Mouse (Mus musculus) neural tube, embryonic 11.5 days (tissue): ENCODE data around the gene Abhd4. TPM values are rescaled to one million over a fixed set of nuclear protein-coding genes. Genes with fewer than 3 reads are reported as not detected.

Source experiments
- ATAC-seq: fragments of 200-750 bp; cut with Nextera tagmentation; 2 replicates; pipeline ENCODE4 v1.8.0; 2017; ENCODE audit warnings: moderate number of reproducible peaks, mild to moderate bottlenecking, moderate TSS enrichment, moderate library complexity; ENCODE audit not compliant: insufficient read depth, low FRiP score, low TSS enrichment
- DNase-seq: peaks from one replicate; pipeline ENCODE4 v3.0.0-alpha.2; 2015; ENCODE audit warnings: low spot score
- H3K27ac ChIP-seq: fragments of 300-500 bp; sonication (generic); 2 replicates; pipeline ENCODE4 v1.5.1; 2014; ENCODE audit warnings: low read depth, mild to moderate bottlenecking, low read length
- H3K27me3 ChIP-seq: fragments of 300-500 bp; sonication (generic); 2 replicates; pipeline ENCODE4 v1.6.1; 2014; ENCODE audit warnings: mild to moderate bottlenecking, low read length, mixed read lengths; ENCODE audit not compliant: control insufficient read depth, insufficient read depth
- H3K36me3 ChIP-seq: fragments of 300-500 bp; sonication (generic); 2 replicates; pipeline ENCODE4 v1.6.1; 2014; ENCODE audit warnings: mild to moderate bottlenecking, low read length, moderate library complexity, mixed read lengths; ENCODE audit not compliant: control insufficient read depth, insufficient read depth
- H3K4me1 ChIP-seq: fragments of 300-500 bp; sonication (generic); 2 replicates; pipeline ENCODE4 v1.6.1; 2014; ENCODE audit warnings: low read length, mixed read lengths; ENCODE audit not compliant: control insufficient read depth, insufficient read depth
- H3K4me2 ChIP-seq: fragments of 300-500 bp; sonication (generic); 2 replicates; pipeline ENCODE4 v1.6.1; 2014; ENCODE audit warnings: low read depth, mild to moderate bottlenecking, moderate library complexity
- H3K4me3 ChIP-seq: fragments of 300-500 bp; sonication (generic); 2 replicates; pipeline ENCODE4 v1.5.1; 2014; ENCODE audit warnings: low read depth, low read length
- H3K9ac ChIP-seq: fragments of 300-500 bp; sonication (generic); 2 replicates; pipeline ENCODE4 v1.6.1; 2014; ENCODE audit warnings: mild to moderate bottlenecking, low read length
- H3K9me3 ChIP-seq: fragments of 300-500 bp; sonication (generic); 2 replicates; pipeline ENCODE4 v1.6.1; 2016; ENCODE audit warnings: low read length; ENCODE audit not compliant: control insufficient read depth
- WGBS: fragments of 180-500 bp; shearing (Covaris S2); extraction: QIAGEN DNeasy Blood & Tissue Kit; methylation state at CpG from one replicate; pipeline ENCODE4 v1.1.7; 2014; 5-methylcytosine and 5-hydroxymethylcytosine counted together
- polyA plus RNA-seq: library from polyadenylated mRNA; unstranded; fragments of >200 nt; fragmentation: Nextera tagmentation; extraction: Ambion mirVana; gene quantifications from 2 replicates; pipeline ENCODE4 v1.2.1, GENCODE M21; 2014

Abhd4 gene
- polyA plus RNA-seq, 1 experiment from 2014 or later: 45.7 TPM

DNA sequence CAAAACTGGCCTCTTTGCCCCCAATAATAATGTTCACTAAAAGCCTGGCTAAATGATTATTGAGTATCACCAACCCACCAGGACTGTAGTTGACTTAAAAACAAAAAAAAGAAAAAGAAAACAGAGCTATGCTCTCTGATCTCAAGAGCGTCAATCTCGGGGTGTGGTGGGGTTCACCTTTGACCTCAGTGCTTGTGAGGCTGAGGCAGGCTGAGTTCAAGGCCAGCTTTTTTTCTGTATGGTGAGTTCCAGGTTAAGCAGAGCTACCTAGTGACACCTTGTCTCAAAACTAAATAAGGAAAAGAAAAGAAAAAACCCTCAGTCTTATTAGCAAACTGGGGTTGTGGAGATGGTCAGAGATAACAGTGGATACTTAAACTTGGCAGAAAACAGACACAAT, 43.6 kb upstream of the Abhd4 start:
- Histone ChIP-seq H3K4me2 (no peak overlapping the region), H3K9ac (no peak overlapping the region), H3K4me3 (no peak overlapping the region), H3K36me3 (no peaks in the 10 kb centered on the region), H3K27me3 (no peaks in the 10 kb centered on the region), H3K4me1 (no peaks in the 10 kb centered on the region), H3K27ac (no peak overlapping the region), H3K9me3 (no peaks in the 10 kb centered on the region)
- 89% methylated on average over 2 of the region's 2 CpGs for WGBS
- ATAC-seq: no peak
- no peak for DNase-seq

DNA sequence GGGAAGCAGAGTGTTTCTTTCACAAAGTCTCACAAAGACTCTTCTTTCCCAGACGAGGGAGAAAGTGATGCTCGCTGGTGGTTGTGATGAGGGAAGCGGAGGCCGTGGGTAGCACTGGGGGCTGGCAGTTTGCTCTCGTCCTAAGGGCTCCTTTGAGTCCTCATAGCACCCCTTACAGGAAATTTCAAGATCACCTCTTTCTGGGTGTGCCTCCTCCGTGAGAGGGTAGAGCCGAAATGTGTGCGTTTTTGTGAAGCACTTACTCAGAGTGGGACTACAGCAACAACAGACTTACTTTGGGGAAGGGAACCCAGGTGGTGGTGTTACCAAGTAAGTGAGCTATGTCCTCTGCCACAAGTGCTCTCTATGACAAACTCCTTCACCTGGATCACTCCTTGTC, 42.8 kb upstream of the Abhd4 start:
- Histone ChIP-seq H3K9me3 (no peaks in the 10 kb centered on the region), H3K4me1 (no peaks in the 10 kb centered on the region), H3K4me2 (no peak overlapping the region), H3K4me3 (no peak overlapping the region), H3K9ac (no peak overlapping the region), H3K27me3 (no peaks in the 10 kb centered on the region), H3K36me3 (no peaks in the 10 kb centered on the region), H3K27ac (no peak overlapping the region)
- WGBS: 91% methylated on average over 8 of the region's 8 CpGs
- DNase-seq: no peak
- no peak for ATAC-seq

DNA sequence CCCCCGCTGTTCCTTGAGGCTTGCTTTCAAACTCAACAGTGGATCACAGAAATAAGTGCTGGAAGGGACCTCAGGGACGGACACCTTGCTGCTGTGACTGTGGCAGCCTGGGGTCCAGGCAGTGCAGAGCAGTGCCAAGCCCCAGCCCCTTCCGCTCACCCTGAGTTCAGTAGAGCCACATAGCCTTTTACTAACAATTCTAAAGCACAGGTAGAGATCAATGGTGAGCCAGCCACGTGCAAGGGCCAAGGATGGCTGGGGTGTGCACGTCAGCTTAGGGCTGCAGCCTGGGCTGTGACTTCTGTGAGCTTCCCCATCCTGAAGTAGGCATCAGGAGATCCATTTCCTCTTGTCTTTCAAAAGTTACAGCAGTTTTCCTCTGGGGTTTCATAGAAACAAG, 42.2 kb upstream of the Abhd4 start:
- H3K4me2 ChIP-seq: no peak overlapping the region
- H3K9ac ChIP-seq: no peak overlapping the region
- no peaks in the 10 kb centered on the region for H3K27me3 ChIP-seq
- H3K9me3 ChIP-seq: no peaks in the 10 kb centered on the region
- ATAC-seq (no peak), DNase-seq (no peak)
- no peaks in the 10 kb centered on the region for H3K4me1 ChIP-seq
- no peak overlapping the region for H3K4me3 ChIP-seq
- H3K27ac ChIP-seq: no peak overlapping the region
- no peaks in the 10 kb centered on the region for H3K36me3 ChIP-seq
- 86% methylated on average over 5 of the region's 5 CpGs for WGBS

DNA sequence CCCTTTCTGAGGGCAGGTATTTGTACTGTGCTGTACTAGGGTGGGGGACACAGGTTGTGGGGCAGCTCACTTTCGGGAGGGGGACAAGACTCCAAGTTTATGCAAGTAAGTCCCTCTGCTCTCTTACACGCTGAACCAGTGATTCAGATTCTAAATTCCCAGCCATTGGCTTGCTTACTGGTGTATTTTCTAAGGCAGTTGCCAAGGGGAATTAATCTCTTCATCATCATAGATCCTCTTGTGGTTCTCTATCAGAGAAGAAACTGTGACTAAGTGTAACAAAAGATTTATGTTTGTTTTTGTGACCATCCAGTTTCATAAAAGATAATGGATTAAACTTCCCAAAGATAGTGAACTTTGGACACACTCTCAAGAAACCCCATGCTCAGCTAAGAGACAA, 40.3 kb upstream of the Abhd4 start:
- no peaks in the 10 kb centered on the region for H3K9me3 ChIP-seq
- no peak for DNase-seq
- no peak overlapping the region for H3K4me3 ChIP-seq
- H3K4me2 ChIP-seq: no peak overlapping the region
- no peaks in the 10 kb centered on the region for H3K4me1 ChIP-seq
- no peak for ATAC-seq
- H3K27me3 ChIP-seq: no peaks in the 10 kb centered on the region
- H3K27ac ChIP-seq: no peak overlapping the region
- 86% methylated on average over 2 of the region's 2 CpGs for WGBS
- no peak overlapping the region for H3K9ac ChIP-seq
- H3K36me3 ChIP-seq: no peaks in the 10 kb centered on the region

DNA sequence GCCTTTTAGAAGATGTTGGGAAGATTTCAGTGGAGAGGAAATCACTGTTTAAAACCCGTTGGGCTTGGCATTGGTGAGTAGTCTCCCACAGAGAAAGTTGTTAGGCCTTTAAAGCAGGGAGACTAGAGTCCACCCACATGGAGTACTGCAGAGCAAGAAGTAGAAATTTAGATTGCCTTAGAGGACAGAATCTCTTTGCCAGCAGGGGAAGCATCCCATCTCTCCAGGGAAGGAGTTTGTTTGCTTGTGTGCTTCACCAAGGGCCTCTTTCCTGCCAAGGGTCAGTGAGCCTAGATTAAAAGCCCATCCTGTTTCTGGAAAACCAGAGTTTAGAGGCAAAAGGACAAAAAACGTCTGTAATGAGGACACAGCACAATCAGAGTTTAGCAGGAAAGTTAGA, 39.5 kb upstream of the Abhd4 start:
- no peak for DNase-seq
- H3K9ac ChIP-seq: no peak overlapping the region
- WGBS: 47% methylated on average over 2 of the region's 2 CpGs
- no peak for ATAC-seq
- no peak overlapping the region for H3K4me2 ChIP-seq
- no peak overlapping the region for H3K27ac ChIP-seq
- H3K4me3 ChIP-seq: no peak overlapping the region
- no peaks in the 10 kb centered on the region for H3K36me3 ChIP-seq
- no peaks in the 10 kb centered on the region for H3K27me3 ChIP-seq
- H3K4me1 ChIP-seq: no peaks in the 10 kb centered on the region
- no peaks in the 10 kb centered on the region for H3K9me3 ChIP-seq

DNA sequence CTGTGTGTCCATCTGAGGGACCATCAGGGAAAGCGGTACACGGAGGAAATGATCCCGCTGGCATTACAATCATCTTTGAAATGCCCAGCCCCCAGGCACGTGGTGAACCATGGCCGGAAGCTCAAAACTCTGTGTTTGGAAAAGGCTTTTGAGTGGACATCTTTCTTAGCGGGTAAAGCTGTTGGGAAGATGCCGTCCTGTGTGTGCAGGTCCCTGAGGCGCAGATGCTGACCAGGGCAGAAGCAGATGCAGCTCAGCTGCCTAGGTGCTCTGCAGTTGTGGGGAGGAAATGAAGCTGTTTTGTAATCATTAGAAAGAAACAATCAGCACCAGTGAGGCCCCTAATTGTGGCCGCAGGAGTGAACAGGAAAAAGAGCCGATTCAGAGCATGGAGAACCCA, 39.1 kb upstream of the Abhd4 start:
- no peak overlapping the region for H3K27ac ChIP-seq
- no peak overlapping the region for H3K9ac ChIP-seq
- H3K27me3 ChIP-seq: no peaks in the 10 kb centered on the region
- ATAC-seq: no peak
- H3K4me3 ChIP-seq: no peak overlapping the region
- no peaks in the 10 kb centered on the region for H3K36me3 ChIP-seq
- no peaks in the 10 kb centered on the region for H3K9me3 ChIP-seq
- no peak overlapping the region for H3K4me2 ChIP-seq
- no peak for DNase-seq
- WGBS: 65% methylated on average over 10 of the region's 10 CpGs
- no peaks in the 10 kb centered on the region for H3K4me1 ChIP-seq

DNA sequence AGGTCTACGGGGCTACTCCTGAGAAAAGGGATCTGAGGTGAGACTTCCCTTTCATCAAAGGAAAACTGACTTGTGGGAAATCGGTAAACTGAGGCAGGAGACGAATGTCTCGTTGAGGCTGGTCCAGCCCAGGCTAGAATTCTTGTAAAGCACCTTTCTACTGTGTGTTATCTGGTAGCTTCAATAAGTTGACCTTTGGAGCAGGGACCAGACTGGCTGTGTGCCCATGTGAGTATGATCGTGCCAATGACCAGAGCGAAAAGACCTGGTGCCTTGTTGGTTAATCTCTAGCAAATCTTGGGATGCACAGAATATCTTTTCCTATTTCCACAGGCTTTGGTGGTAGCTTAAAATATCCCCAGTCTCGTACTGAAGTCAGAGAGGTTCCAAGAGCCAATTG, 37.9 kb upstream of the Abhd4 start:
- Histone ChIP-seq H3K4me1 (no peaks in the 10 kb centered on the region), H3K36me3 (no peaks in the 10 kb centered on the region), H3K27me3 (no peaks in the 10 kb centered on the region), H3K4me2 (no peak overlapping the region), H3K9me3 (no peaks in the 10 kb centered on the region), H3K4me3 (no peak overlapping the region), H3K9ac (no peak overlapping the region), H3K27ac (no peak overlapping the region)
- ATAC-seq (no peak), DNase-seq (no peak)
- WGBS: 91% methylated on average over 7 of the region's 7 CpGs

DNA sequence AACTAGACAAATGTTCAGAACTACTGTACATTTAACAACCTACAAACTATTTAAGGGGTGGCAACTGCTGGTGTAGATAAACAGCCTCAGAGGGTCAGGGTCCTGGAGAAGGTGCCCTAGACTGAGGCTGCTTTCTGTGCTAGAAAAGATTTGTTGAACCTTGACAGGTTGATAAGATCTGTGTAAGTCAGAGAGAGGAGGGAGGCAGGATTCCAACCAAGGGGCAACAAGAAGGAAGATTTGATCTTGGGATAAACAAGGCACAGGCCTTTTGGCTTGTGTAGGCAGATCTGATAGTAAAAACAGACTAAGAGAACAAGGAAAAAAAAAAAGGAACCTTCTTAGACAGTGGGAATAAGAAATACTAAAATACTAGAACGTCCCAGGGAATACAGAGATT, 35.8 kb upstream of the Abhd4 start:
- Histone ChIP-seq H3K27ac (no peak overlapping the region), H3K4me2 (no peak overlapping the region), H3K4me3 (no peak overlapping the region), H3K9ac (no peak overlapping the region), H3K27me3 (no peaks in the 10 kb centered on the region), H3K4me1 (no peaks in the 10 kb centered on the region), H3K36me3 (no peaks in the 10 kb centered on the region), H3K9me3 (no peaks in the 10 kb centered on the region)
- DNase-seq: no peak
- ATAC-seq: no peak
- 88% methylated on average over 1 of the region's 1 CpGs for WGBS

DNA sequence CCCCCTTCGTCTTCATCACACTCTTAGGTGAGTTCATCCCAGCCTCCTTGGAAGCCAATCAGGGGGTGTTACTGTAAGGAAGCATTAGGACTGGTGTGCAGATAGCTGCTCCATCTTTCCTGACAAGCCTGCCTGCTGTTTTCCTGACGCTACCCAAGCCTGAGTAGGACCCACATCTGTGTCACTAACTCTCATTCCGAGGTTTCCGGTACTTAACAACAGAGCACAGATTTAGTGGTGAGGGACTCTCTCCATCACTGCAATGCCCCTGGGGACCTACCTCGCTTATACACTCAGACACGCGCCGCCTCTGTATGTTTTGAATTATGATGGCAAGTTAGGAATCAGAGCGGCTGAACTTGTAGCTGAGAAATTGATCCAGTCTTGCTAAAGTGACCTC, 35.3 kb upstream of the Abhd4 start:
- Histone ChIP-seq H3K4me3 (no peak overlapping the region), H3K4me2 (no peak overlapping the region), H3K36me3 (no peaks in the 10 kb centered on the region), H3K4me1 (no peaks in the 10 kb centered on the region), H3K27ac (no peak overlapping the region), H3K9ac (no peak overlapping the region), H3K27me3 (no peaks in the 10 kb centered on the region), H3K9me3 (no peaks in the 10 kb centered on the region)
- no peak for ATAC-seq
- 56% methylated on average over 9 of the region's 9 CpGs for WGBS
- DNase-seq: no peak
